Mouse (Mus musculus) liver, embryonic 16.5 days (tissue): ENCODE measurements around the gene Gm13289. TPM values are rescaled to one million over a fixed set of nuclear protein-coding genes. Genes with fewer than 3 reads are reported as not detected.
"Not testable (repeated sequence)": the region's sequence is repeated elsewhere in the genome, so short reads cannot be mapped to it uniquely, and the experiment has no call there.

Experiments used
- ATAC-seq: fragments of 200-750 bp; cut with Nextera tagmentation; 2 replicates; pipeline ENCODE4 v1.8.0; 2017; ENCODE audit warnings: low read depth, mild to moderate bottlenecking, moderate number of reproducible peaks, moderate library complexity
- H3K27ac ChIP-seq: fragments of 300-500 bp; sonication (generic); 2 replicates; pipeline ENCODE4 v1.5.1; 2014; ENCODE audit warnings: mild to moderate bottlenecking, low read length
- H3K27me3 ChIP-seq: fragments of 300-500 bp; sonication (generic); 2 replicates; pipeline ENCODE4 v1.6.1; 2014; ENCODE audit warnings: low read depth, low read length, mixed read lengths; ENCODE audit not compliant: control insufficient read depth, insufficient read depth
- H3K36me3 ChIP-seq: fragments of 300-500 bp; sonication (generic); 2 replicates; pipeline ENCODE4 v1.6.1; 2014; ENCODE audit warnings: mild to moderate bottlenecking; ENCODE audit not compliant: control insufficient read depth, insufficient read depth
- H3K4me1 ChIP-seq: fragments of 300-500 bp; sonication (generic); 2 replicates; pipeline ENCODE4 v1.6.1; 2014; ENCODE audit warnings: low read depth, low read length, mixed read lengths; ENCODE audit not compliant: control insufficient read depth
- H3K4me2 ChIP-seq: fragments of 300-500 bp; sonication (generic); 2 replicates; pipeline ENCODE4 v1.6.1; 2014; ENCODE audit warnings: low read depth, low read length, mixed read lengths
- H3K4me3 ChIP-seq: fragments of 300-500 bp; sonication (generic); 2 replicates; pipeline ENCODE4 v1.5.1; 2014; ENCODE audit warnings: low read depth, mild to moderate bottlenecking, low read length
- H3K9ac ChIP-seq: fragments of 300-500 bp; sonication (generic); 2 replicates; pipeline ENCODE4 v1.6.1; 2014; ENCODE audit warnings: low read depth, low read length
- H3K9me3 ChIP-seq: fragments of 300-500 bp; sonication (generic); replicated peaks from 2 replicates; pipeline ENCODE4 v1.6.1; 2016; ENCODE audit warnings: low read length; ENCODE audit not compliant: control insufficient read depth
- WGBS: fragments of 180-500 bp; shearing (Covaris S2); extraction: QIAGEN DNeasy Blood & Tissue Kit; methylation state at CpG from one replicate; pipeline ENCODE4 v1.1.7; 2014; ENCODE audit not compliant: insufficient replicate concordance; 5-methylcytosine and 5-hydroxymethylcytosine counted together
- polyA plus RNA-seq: library from polyadenylated mRNA; unstranded; fragments of >200 nt; fragmentation: Nextera tagmentation; extraction: Ambion mirVana; gene quantifications from 2 replicates; pipeline ENCODE4 v1.2.1, GENCODE M21; 2015

The Gm13289 gene
- polyA plus RNA-seq, result not detected in 2 replicates

GRCm38 (mm10) chr4:88776622-88777021 lies at the start of gene Gm13289:
Gene Gm13289 (plus strand): TSS chr4:88776922.
- H3K4me2 ChIP-seq, H3K27ac ChIP-seq, ATAC-seq, H3K9ac ChIP-seq, H3K27me3 ChIP-seq, H3K36me3 ChIP-seq, H3K4me1 ChIP-seq, H3K4me3 ChIP-seq, H3K9me3 ChIP-seq: not testable (repeated sequence)
- whole genome bisulfite sequencing, result no CpG with 5 or more reads among the region's 29 CpGs

DNA sequence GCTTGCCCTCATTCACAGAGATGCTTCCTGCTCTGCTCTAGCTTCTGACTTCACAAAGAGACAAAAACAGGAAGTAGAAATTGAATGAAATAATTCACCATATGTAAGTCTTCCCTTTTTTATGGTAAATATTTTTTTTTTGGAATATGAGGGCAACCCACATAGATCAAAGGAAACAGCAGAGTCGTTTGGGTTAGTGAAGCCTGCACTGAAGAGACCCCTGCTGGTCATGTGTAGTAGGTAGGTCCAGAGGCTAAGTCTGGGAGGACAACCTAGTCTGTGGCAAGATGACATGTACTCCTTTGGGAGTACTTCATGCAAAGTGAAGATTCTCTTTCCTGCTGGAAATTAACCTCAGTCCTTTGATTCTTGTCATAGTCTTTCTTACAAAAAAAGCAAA lies 49.4 kb upstream of the Gm13289 start:
- no peak overlapping the region for H3K4me2 ChIP-seq
- no peaks in the 10 kb centered on the region for H3K27me3 ChIP-seq
- no peak overlapping the region for H3K4me3 ChIP-seq
- H3K9ac ChIP-seq, result no peak overlapping the region
- H3K4me1 ChIP-seq, result no peaks in the 10 kb centered on the region; the same call in 1 of the 2 replicates
- no peak overlapping the region for H3K27ac ChIP-seq
- no peak for ATAC-seq
- no peaks in the 10 kb centered on the region for H3K36me3 ChIP-seq
- no peaks in the 10 kb centered on the region for H3K9me3 ChIP-seq
- WGBS, result 0% methylated on average over 1 of the region's 1 CpGs

- ATAC-seq, result no peak
- Histone ChIP-seq H3K9ac (no peak overlapping the region), H3K4me3 (no peak overlapping the region), H3K27ac (no peak overlapping the region), H3K4me2 (no peak overlapping the region), H3K9me3 (no peaks in the 10 kb centered on the region), H3K27me3 (0 out of 2 replicates have a peak, but pooled peaks cover 2% of the 10 kb centered on the region), H3K4me1 (no peaks in the 10 kb centered on the region), H3K36me3 (no peaks in the 10 kb centered on the region)
- WGBS, result 0% methylated on average over 2 of the region's 2 CpGs
Measured at GRCm38 (mm10) chr4:88738480-88738879, 38.2 kb upstream of the Gm13289 start.

- Histone ChIP-seq H3K36me3 (no peaks in the 10 kb centered on the region), H3K4me3 (no peak overlapping the region), H3K4me2 (no peak overlapping the region), H3K9me3 (no peaks in the 10 kb centered on the region), H3K9ac (no peak overlapping the region), H3K27ac (no peak overlapping the region), H3K4me1 (no peaks in the 10 kb centered on the region), H3K27me3 (0 out of 2 replicates have a peak, but pooled peaks cover 2% of the 10 kb centered on the region)
- ATAC-seq, result no peak
- 62% methylated on average over 6 of the region's 6 CpGs for WGBS
Measured at GRCm38 (mm10) chr4:88739036-88739435, 37.7 kb upstream of the Gm13289 start.

- no peak overlapping the region for H3K27ac ChIP-seq
- 0 out of 2 replicates have a peak, but pooled peaks cover 1% of the 10 kb centered on the region for H3K27me3 ChIP-seq
- H3K9me3 ChIP-seq, result no peaks in the 10 kb centered on the region
- WGBS, result 27% methylated on average over 4 of the region's 4 CpGs
- ATAC-seq, result no peak
- no peak overlapping the region for H3K4me2 ChIP-seq
- H3K4me3 ChIP-seq, result no peak overlapping the region
- H3K36me3 ChIP-seq, result no peaks in the 10 kb centered on the region
- H3K9ac ChIP-seq, result no peak overlapping the region
- H3K4me1 ChIP-seq, result no peaks in the 10 kb centered on the region
Measured at GRCm38 (mm10) chr4:88741426-88741825, 35.3 kb upstream of the Gm13289 start.

GRCm38 (mm10) chr4:88742771-88743371 lies 33.9 kb upstream of the Gm13289 start:
- H3K27ac ChIP-seq, result no peak overlapping the region

DNA sequence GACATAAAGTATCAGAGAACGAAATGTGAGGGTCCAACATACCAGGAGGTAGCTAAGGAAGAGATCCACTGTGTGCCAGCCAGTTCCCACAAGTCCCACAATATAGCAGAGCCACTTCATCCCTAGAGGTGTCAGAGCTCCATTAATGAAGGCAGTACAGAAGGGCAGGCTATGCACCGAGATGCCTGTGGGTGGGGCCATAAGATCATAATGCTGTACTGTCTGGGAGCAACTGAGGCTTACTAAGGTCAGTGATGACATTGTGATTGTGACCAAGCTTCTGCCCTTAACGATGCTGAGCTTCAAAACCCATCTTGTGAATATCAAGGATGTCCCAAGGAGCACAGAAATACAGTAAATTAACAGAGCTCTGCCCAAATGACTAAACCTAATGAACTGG lies 32.5 kb upstream of the Gm13289 start:
- Histone ChIP-seq H3K9ac (no peak overlapping the region), H3K4me1 (no peaks in the 10 kb centered on the region), H3K4me2 (no peak overlapping the region), H3K36me3 (no peaks in the 10 kb centered on the region), H3K4me3 (no peak overlapping the region), H3K27me3 (no peaks in the 10 kb centered on the region), H3K9me3 (no peaks in the 10 kb centered on the region), H3K27ac (no peak overlapping the region)
- no peak for ATAC-seq
- WGBS, result 36% methylated on average over 3 of the region's 3 CpGs

More at GRCm38 (mm10) chr4:88742771-88743371, 33.9 kb upstream of the Gm13289 start:
- no peak overlapping the region for H3K4me2 ChIP-seq
- WGBS, result 42% methylated on average over 7 of the region's 7 CpGs
- no peak overlapping the region for H3K9ac ChIP-seq
- no peak overlapping the region for H3K4me3 ChIP-seq
- H3K36me3 ChIP-seq, result no peaks in the 10 kb centered on the region
- H3K9me3 ChIP-seq, result no peaks in the 10 kb centered on the region
- no peak for ATAC-seq
- H3K4me1 ChIP-seq, result no peaks in the 10 kb centered on the region
- no peaks in the 10 kb centered on the region for H3K27me3 ChIP-seq

DNA sequence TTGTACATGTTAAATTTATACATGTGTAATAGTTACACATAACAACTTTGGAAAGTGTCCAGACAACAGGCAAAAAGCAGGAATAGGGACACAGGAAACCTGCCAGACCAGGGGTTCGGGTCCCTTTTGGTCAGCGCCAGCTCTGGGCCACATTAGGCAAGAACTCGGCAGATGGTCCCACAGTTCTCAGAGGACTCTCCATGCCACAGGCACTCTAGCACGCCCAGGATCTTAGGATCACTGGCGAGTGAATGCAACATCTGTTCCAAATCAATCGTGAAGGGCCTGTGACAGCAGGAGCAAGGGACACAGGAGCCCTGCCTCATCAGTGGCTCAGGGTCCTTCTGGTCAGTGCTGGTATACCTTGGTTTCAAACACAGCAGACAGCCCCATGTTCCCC lies 26.8 kb upstream of the Gm13289 start:
- Histone ChIP-seq H3K27me3 (no peaks in the 10 kb centered on the region), H3K36me3 (no peaks in the 10 kb centered on the region), H3K4me1 (no peaks in the 10 kb centered on the region), H3K9me3 (no peaks in the 10 kb centered on the region), H3K9ac (no peak overlapping the region), H3K4me3 (no peak overlapping the region), H3K27ac (no peak overlapping the region), H3K4me2 (no peak overlapping the region)
- 51% methylated on average over 6 of the region's 6 CpGs for whole genome bisulfite sequencing
- ATAC-seq, result no peak

GRCm38 (mm10) chr4:88754818-88755340 lies 21.8 kb upstream of the Gm13289 start, which contains the start of gene Gm13271:
Gene Gm13271 (plus strand): TSS chr4:88754868.
- not testable (repeated sequence) for H3K4me1 ChIP-seq, ATAC-seq, H3K36me3 ChIP-seq, H3K27ac ChIP-seq, H3K9me3 ChIP-seq, H3K27me3 ChIP-seq, H3K9ac ChIP-seq, H3K4me3 ChIP-seq, H3K4me2 ChIP-seq
- WGBS, result 67% methylated on average over 14 of the region's 15 CpGs
